Mouse (Mus musculus) ovary, postnatal 14 days (tissue): ENCODE measurements around the gene Calml4.
"Not testable (repeated sequence)": the region's sequence is repeated elsewhere in the genome, so short reads cannot be mapped to it uniquely, and the experiment has no call there.

ENCODE experiments used
- DNase-seq: peaks from one replicate; pipeline ENCODE4 v3.0.0; 2022; ENCODE audit warnings: low spot score

The Calml4 gene

DNA sequence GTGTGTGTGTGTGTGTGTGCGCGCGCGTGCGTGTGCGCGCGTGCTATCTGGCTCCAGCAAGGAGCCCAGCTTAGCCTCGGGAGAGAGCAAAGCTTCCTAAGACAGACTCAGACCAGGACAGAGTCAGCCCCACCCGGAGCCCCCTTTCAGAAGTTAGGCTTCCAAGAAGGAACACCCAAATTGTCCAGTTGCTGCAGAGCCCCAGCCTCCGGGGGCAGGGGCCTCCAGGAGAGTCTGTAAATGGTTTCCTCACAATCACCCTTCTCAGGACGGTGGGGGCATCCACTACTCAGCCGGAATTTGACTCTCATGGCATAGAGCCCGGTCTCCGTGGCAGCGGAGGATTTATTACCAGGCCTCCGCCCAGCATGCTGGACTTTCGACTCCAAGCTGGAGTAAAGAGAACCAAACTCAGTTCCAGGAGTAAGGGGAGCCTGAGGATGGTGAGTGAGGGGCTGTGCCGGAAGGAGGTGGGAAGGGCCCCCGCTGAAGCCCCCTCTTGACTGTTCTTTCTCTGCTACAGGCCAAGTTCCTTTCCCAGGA lies at the start of gene Calml4:
Calml4 (plus strand) TSS at position 362 of the 543 bp plus-strand sequence.
- DNase-seq: peak; percentile 84

DNA sequence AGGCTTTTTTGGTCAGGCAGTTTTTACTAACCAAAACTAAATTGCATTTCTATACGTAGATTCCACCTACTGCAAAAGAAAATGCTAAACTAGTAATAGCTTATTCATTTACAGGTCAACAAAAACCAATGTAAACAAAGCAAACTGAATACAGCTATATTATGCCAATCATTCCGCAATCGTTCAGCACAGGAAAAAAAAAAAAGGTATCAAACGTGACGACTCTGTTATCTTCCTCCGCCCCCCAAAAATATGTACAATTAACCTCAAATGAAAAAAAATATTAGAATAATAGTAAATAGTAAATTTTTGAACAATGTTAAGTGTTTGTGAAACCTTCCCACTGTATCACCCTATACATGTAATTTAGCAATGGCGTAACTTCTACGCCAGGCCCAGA lies 47.8 kb upstream of the Calml4 start:
- no peak for DNase-seq

DNA sequence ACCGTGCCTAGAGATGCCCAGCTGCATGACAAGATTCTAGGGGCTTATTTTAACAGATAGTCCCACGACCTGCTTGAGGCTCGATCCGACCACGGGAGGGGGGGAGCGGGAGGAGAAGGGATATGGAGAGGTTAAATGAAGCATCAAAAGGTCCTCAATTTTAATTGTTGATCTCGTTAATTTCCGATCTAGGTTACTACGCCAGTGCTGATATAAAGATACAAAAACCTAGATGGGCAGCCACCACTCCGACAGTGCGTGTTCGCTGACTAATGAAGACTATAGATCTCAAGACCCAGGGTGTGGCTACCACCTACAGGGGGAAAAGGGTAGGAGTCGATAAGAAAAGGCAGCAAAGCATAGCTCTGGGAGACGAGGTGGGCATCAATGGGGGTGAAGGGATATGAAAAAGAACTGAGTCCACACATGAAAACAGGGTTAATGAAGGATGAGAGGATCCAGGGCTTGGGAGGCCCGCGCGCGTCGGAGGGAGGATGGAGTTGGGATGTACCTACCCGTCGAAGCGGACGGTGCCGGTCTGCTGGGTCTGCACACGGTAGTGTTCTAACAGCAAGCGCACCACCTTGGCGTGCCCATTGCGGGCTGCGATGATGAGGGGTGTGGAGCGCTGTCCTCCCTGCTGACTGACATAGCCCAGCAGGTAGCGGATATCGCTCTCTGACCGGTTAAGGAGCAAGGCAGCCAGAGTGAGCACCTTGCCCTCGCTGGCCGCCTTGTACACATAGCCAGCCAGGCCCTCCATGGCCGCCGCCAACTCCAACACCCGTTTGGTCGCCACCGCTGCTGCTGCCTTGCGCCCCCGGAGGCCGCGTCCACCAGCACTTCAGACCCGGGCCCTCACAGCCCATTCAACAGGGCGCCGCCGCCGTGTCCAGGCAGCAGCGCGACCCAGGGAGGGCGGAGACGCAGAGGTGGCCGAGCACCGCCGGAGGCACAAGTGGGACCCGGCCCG lies 47.1 kb upstream of the Calml4 start:
- peak; percentile 44 for DNase-seq

DNA sequence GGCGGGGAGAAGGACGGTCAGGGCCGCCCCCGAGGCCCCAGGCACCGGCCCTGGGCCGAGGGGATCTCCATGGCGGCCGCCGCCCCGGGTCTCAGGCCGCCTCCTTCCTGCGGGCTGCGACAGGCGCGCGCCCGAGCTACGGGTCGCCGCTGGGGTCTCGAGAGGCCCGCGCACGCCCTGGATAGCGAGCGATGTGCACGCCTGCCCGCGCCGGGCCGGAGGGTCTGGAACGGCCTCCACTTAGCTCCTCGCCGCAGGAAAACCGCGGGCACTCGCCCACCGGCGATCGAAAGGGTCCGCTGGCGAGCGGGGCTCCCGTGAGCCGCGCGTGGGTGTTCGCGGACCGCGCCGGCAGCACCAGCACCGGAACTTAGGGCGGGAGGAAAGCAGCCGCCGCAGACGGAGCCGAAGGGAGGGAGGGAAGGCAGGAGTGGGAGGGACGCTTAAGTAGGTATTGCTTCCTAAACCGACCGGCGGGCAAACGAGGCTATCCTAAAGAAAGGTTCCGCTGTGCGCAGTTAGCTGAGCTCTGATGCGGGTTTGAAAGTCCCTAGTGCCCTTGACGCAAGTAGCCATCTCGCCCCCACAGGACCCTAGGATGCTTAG lies 46.3 kb upstream of the Calml4 start, which contains the start of gene Fem1b:
Fem1b (minus strand) TSS at position 419 of the 606 bp plus-strand sequence.
- DNase-seq: peak; percentile 86

DNA sequence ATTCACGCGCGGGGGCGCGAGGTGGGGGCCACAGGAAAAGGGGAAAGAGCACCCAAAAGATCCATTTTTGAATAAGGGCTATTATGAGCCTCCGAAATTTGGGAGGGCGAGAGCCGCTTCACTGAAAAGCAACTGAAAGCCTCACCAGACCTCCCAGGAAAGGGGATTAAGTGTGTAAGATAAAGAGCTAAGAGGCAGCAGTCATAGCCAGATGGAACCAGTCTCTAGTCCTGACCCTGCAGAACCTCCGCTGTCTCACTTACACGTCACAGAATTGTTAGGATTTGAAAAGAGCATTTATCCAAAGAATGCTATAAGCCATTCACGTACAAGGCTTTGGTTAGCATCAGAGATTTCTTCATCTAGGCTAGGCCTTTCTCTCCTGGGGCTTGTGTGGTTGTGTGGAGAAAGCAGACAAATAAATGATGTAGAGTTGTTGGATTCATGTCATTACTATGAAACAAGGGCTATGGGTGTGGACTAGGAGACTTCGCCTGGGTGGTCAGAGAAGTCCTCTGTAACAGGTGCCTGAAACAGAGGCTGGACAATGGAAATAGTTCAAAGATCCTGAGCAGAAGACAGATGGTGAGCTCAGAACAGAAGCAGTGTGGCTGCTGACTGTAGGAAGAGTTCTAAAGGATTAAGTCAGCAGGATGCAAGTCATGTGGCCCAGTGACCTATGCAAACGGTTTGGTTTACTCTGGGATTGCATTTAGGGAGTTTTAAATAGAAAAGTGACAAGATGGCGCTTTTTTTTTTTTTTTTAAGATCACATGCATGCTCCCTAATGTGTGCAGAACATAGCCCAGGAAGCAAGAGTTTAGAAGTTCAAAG lies 45.4 kb upstream of the Calml4 start:
- DNase-seq: no peak

DNA sequence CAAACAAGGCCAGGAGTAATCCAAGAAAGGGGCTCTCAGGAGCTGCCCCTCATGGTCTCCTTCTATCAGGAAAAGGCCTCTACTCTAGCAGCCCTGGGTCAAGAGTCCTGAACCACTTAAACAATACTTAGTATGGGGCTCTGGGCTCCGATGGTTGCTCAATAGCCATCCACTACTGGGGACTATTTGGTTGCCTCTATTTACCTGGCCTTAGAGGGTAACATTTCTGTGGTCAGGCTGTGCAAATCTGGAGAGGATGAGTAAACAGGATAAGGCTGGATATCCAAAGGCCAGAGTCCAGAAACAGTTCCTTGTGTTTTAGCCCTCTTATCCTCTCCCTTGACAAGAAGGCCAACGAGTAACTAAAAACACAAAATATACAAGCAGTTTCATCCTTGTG lies 43.1 kb upstream of the Calml4 start:
- DNase-seq: no peak

DNA sequence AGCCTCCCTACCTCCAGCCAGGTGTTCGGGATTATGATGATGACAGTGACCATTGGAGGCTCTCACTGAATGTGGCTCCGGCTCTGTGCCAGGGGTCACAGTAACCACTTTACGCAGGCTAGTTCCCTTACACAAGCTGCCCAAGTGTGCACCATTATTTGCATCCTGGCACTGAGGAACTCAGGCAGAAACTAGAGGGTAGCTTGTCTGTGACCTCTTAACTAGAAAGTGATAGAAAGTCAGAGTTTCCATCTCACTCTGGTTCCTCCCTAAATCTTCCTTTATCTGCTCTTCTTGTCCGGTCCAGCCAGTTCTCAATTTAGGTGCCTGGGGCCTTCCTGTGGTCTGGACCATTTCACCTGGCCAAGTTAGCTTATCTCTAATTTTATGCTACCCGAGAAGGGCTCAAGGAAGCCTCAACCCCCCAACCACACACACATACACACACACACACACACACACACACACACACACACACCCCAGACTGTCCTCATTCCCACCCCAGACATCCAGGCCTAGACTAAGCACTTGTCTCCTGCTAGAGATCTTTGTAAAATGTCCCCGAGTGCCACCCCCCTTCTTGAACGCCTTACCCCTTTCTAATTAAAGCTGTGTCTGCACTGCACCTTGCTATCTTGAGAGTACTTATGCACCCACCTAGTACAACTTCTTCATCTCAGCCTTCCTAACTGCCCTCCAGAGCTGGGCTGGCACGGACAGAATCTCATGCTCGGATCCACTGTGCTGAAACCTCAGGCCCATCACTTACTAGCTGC lies 41.4 kb upstream of the Calml4 start:
- no peak for DNase-seq

DNA sequence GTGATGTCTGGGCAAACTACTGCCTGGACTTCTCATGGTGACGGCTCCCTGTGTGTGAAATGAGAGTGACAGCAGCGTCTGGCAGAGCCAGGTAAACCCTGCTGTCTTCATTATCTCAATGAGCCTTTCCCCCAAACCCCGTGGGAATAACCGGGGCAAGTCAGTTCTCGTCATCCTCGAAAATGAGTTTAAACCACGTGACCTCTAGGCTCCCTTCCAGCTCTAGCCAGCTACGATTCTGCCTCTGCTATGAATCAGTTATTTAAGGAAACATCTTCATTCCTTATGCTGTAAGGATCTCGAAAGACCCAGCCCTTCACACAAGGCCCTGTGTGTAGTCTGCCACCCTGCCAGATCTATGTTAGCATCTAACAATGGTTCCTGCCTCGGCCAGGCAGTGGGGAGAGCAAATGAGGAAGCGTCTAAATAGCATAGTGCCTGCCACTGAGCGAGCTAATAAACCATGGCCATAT lies 40.7 kb upstream of the Calml4 start:
- no peak for DNase-seq

DNA sequence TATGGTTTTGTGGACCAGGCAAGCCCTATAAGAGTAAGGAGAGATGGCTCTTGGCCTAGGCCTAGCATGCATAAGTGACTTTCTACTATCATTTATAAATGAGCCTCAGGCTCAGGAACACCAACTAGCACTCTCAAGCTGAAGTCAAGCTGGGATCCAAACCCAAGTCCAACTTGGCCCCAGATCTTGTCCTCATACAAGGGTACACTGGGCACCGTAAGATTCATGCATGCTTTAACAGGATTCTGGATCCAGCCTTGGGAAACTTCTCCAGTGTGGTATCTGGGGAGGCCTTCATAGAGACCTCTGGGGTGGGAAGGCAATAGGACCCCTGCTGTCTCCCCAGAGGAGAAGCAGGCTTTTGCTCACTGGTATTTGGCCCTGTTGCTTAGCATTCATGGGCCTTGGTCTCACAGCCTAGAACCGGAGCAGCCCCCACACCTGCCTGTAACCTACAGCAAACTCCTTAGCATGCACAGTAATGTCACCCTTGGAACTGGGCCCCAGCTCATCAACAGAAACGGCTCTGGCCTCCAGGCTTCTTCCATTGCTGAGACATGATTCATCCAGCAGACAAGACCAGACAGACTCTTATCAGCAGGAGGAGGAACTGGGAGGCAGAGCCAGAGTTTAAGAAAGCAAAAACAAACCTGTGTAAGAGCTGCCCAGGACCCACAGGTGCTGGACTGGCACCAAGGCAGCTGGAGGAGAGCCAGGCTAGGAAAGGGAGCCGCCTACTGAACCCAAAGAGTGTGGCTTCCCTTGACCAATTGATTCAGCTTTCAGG lies 39.9 kb upstream of the Calml4 start:
- DNase-seq: peak; percentile 47

DNA sequence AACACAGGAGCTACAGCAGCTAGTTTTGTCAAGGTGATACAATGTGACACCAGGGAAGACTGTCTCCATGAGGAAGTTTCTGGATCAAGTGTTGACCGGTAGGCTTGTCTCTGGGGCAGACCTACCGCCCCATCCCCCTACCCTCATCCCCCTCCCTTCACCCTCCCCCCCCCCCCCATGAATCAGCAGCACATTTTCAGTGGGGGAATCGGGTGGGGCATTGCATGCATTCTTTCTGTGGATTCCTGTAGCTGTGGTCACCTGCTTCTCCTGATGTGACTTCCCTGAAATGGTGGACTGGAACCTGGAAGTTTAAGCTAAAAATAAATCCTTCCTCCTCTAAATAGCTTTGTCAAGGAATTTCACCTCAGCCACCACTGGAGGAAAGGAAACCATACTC lies 38.4 kb upstream of the Calml4 start:
- no peak for DNase-seq

DNA sequence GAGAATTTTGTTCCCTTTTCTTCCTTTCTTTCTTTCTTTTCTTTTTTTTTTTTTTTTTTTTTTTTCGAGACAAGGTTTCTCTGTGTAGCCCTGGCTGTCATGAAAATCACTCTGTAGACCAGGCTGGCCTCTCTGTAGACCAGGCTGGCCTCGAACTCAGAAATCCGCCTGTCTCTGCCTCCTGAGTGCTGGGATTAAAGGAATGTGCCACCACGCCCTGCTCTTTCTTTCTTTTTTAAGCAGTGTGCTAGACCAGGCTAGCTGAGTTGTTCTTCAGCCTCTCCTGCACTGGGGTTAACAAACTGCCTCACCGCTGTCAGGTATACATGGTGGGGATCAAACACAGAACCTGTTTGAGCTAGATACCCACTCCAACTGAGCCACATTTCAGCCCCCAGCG lies 38.0 kb upstream of the Calml4 start:
- not testable (repeated sequence) for DNase-seq

DNA sequence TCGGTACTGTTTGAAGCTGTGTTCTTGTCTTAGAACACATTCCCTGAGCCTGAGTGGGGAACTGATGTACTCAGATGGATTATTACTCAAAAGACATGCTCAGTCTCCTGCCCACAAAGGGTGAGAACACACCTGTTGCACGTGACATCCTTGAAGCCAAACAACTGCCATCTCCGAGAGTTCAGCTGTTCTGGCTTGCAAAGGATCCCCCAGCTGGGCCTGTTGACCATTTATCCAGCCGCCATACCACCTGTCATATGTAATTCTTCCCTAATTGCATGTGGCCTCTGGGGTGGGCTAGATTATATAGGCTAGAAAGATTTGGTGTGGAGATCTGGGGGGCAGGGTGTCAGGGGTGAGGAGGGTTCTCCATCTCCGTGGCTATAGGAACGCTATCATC lies 37.1 kb upstream of the Calml4 start:
- DNase-seq: no peak

DNA sequence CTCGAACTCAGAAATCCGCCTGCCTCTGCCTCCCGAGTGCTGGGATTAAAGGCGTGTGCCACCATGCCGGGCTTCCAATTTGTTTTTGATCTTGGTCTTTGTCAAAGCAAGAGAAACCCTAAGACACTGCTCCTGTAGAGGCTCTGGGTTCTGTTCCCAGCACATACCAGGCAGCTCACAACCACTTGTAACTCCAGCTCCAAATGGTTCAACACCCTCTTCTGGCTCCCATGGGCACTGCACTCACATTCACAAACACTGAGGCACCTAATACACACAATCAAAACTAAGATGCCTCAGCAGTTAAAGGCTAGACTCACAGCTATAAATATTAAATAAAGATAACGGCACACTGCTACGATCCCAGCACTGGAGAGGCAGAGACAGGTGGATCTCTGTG lies 36.1 kb upstream of the Calml4 start:
- no peak for DNase-seq

DNA sequence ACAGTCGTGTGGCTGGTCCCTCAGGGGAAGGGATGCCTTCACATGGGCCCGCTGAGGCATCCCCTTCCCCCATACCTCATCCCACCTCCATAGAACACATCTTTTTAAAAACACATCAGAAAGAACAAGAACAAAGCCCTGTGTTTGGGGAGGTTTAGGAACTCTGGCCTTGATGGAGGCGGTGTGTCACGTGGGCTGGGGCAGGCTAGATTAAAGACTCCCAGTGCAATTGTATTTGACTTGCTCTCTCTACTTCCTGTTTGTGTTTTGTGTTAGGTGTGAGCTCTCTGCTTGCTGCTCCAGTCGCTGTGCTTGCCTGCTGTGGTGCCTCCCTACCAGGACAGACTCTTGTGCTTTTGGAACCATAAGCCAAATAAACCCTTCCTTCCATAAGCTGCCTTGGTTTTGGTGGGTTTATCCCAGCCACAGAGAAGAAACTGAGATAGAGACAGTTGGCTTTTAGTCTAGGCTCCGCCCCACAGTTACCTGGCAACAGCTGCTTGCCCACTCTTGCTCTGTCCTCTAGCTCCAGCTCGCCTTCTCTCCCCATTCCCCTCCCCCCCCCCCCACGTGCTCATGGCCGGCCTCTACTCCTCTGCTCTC lies 32.0 kb upstream of the Calml4 start:
- no peak for DNase-seq

DNA sequence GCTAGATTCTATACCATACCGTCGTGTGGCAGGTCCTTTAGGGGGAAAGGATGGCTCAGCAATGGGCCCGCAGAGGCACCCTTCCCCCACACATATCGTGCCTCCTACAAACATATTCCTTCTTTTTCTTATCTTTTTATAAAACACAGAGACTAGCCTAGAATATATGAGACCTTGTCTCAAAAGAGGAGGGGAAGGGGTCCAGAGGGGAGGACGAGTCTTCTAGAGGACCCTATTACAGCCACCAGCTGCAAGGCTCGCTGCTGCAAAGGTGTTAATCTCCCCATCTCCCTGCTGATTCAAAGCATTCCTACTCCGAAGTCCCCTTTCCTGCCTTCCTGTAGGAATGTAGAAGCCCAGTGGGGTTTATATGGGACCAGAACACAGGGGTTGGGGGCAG lies 31.4 kb upstream of the Calml4 start:
- DNase-seq: no peak

DNA sequence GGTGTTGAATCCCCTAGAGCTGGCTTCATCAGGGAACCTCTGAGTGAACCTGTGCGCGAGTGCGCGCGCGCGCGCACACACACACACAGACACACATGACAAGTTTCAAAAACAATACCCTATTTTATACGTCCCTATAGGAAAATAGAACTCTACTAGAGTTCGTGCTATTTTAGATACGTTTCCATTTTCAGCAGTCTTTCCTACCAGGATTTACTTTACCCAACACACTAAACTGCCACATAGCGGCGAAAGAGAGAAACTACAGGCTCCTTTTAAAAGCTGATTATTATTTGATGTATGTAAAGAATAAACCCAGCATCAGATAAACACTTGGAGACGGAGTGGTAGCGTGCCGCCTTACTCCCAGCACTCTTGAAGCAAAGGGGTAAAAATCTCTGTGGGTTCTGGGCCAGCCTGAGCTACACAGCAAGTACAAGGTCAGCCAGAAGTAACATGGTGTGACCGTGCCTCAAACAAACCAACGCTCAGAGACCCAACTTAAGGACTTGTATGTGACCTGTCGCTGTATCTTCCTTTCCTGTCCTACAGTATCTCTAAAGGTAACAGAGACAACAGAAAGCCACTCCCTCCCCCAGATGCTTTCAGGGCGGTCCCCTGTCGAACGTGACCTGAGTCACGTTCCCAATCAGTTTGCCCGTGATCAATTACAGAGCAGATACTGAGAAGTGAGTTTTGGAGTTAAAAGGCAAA lies 29.8 kb upstream of the Calml4 start:
- no peak for DNase-seq

DNA sequence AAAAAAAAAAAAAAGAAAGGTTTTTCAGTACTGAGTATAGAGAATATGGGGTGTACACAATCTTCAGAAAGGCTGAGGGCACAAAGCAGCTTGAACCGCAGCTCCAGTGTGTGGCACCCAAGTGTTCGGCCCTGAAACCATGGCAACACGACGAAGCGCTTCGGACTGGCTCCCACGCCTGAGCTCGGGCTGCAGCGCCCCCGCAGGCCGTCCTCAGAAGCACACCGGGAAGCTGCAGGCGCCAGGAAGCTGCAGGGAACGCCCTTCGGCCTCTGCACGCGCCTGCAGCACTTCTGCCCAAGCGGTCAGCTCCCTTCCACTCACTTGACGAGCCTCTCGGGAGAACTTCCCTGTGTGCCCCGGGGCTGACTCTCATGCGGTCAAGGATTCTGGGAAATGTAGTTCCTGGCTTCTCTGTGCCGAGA lies 29.2 kb upstream of the Calml4 start:
- DNase-seq: peak; percentile 97

DNA sequence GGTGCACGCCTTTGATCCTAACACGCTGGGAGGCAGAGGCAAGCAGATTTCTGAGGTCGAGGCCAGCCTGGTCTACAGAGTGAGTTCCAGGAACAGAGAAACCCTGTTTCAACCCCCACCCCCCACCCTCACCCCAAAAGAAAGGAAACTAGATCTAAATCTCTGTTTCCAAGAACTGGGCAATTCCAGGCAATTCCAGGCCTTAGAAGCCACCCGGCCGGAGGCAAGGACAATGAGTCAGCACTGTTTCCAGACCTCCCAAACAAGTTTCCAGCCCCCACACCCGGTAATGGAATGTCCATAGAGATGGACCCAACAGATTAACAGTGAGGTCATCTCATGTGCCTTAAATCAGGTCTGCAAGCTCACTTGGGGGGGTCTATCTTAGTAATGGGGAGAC lies 28.0 kb upstream of the Calml4 start:
- DNase-seq: no peak

DNA sequence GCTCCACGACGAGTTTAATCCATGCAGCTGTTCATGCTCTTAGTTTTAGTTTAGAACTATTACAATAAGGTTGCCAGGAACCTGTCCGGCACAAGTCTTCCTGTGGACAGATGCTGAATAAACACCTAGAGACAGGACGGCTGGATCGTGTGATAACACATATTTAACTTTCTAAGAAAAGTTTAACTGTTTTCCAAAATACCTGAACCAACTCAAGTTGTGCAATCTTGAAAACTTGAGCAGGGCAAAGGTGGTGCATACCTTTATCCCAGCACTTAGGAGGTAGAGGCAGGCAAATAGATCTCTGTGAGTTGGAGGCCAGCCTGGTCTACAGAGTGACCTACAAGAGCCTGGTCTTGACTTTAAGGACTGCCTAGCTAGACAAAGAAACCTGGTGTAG lies 23.0 kb upstream of the Calml4 start:
- DNase-seq: no peak
